Mouse (Mus musculus) hindbrain, embryonic 11.5 days (tissue): ENCODE data around the gene Cdadc1. TPM values are rescaled to one million over a fixed set of nuclear protein-coding genes. Genes with fewer than 3 reads are reported as not detected.

Experiments
- ATAC-seq: fragments of 200-750 bp; cut with Nextera tagmentation; 2 replicates; pipeline ENCODE4 v1.8.0; 2017; ENCODE audit warnings: mild to moderate bottlenecking, moderate TSS enrichment, moderate library complexity; ENCODE audit not compliant: low FRiP score
- DNase-seq: peaks from one replicate; pipeline ENCODE4 v3.0.0-alpha.2; 2015; ENCODE audit warnings: low spot score
- H3K27ac ChIP-seq: fragments of 300-500 bp; sonication (generic); 2 replicates; pipeline ENCODE4 v1.5.1; 2014; ENCODE audit warnings: mild to moderate bottlenecking, low read depth, low read length
- H3K27me3 ChIP-seq: fragments of 300-500 bp; sonication (generic); 2 replicates; pipeline ENCODE4 v1.6.1; 2014; ENCODE audit warnings: mild to moderate bottlenecking, low read length, moderate library complexity, mixed read lengths; ENCODE audit not compliant: control insufficient read depth, insufficient read depth
- H3K36me3 ChIP-seq: fragments of 300-500 bp; sonication (generic); 2 replicates; pipeline ENCODE4 v1.6.1; 2014; ENCODE audit warnings: mild to moderate bottlenecking, low read length, moderate library complexity, mixed read lengths; ENCODE audit not compliant: control insufficient read depth, insufficient read depth
- H3K4me1 ChIP-seq: fragments of 300-500 bp; sonication (generic); replicated peaks from 2 replicates; pipeline ENCODE4 v1.6.1; 2014; ENCODE audit warnings: low read length, mixed read lengths; ENCODE audit not compliant: control insufficient read depth, insufficient read depth
- H3K4me2 ChIP-seq: fragments of 300-500 bp; sonication (generic); replicated peaks from 2 replicates; pipeline ENCODE4 v1.6.1; 2014; ENCODE audit warnings: mild to moderate bottlenecking, low read depth, low read length
- H3K4me3 ChIP-seq: fragments of 300-500 bp; sonication (generic); 2 replicates; pipeline ENCODE4 v1.5.1; 2014; ENCODE audit warnings: low read depth, low read length
- H3K9ac ChIP-seq: fragments of 300-500 bp; sonication (generic); 2 replicates; pipeline ENCODE4 v1.6.1; 2014; ENCODE audit warnings: low read depth, low read length
- H3K9me3 ChIP-seq: fragments of 300-500 bp; sonication (generic); 2 replicates; pipeline ENCODE4 v1.6.1; 2016; ENCODE audit warnings: low read length; ENCODE audit not compliant: control insufficient read depth
- WGBS: fragments of 180-500 bp; shearing (Covaris S2); extraction: QIAGEN DNeasy Blood & Tissue Kit; methylation state at CpG from one replicate; pipeline ENCODE4 v1.1.7; 2014; 5-methylcytosine and 5-hydroxymethylcytosine counted together
- polyA plus RNA-seq: library from polyadenylated mRNA; unstranded; fragments of >200 nt; fragmentation: Nextera tagmentation; extraction: Ambion mirVana; gene quantifications from 2 replicates; pipeline ENCODE4 v1.2.1, GENCODE M21; 2014

The Cdadc1 gene
- polyA plus RNA-seq, 1 experiment from 2014 or later = 33.3 TPM

- H3K27ac ChIP-seq = no peak overlapping the region
- 5% methylated on average over 8 of the region's 8 CpGs for WGBS
Observed at GRCm38 (mm10) chr14:59598260-59598627, 485 bp upstream of the Cdadc1 start.

DNA sequence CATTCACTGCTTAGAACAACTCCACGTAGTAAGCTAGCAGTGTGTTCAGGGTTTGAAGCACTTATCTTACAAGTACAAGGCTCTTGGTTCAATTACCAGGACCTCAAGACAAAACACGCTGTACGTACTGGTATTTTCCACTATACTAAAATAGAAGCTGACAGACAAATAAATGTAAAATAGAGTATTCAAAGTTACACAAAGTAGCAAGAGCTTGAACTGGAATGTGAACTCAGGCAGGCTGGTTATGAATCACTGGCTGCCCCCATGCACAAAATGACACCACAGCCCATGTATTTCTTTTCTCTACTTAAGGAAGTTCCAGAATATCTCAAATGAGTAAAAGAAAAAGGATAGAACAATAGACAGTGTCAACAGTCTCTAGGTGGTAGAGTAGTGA, 2.8 kb downstream of the Cdadc1 start:
- ATAC-seq = no peak
- DNase-seq = no peak
- H3K4me3 ChIP-seq = no peak overlapping the region
- H3K4me1 ChIP-seq = 0 out of 2 replicates have a peak, but pooled peaks cover 2% of the 10 kb centered on the region
- WGBS = 96% methylated on average over 3 of the region's 3 CpGs
- no peaks in the 10 kb centered on the region for H3K27me3 ChIP-seq
- no peak overlapping the region for H3K9ac ChIP-seq
- H3K27ac ChIP-seq = no peak overlapping the region
- no peaks in the 10 kb centered on the region for H3K9me3 ChIP-seq
- H3K4me2 ChIP-seq = no peak overlapping the region
- no peaks in the 10 kb centered on the region for H3K36me3 ChIP-seq

More at GRCm38 (mm10) chr14:59598260-59598627, 485 bp upstream of the Cdadc1 start:
- Histone ChIP-seq H3K9me3 (no peaks in the 10 kb centered on the region), H3K4me1 (0 out of 2 replicates have a peak, but pooled peaks cover 2% of the 10 kb centered on the region), H3K9ac (peak overlapping the region; percentile 76), H3K36me3 (no peaks in the 10 kb centered on the region), H3K4me3 (peak overlapping the region; percentile 89), H3K27me3 (no peaks in the 10 kb centered on the region), H3K4me2 (peak overlapping the region; percentile 37)
- DNase-seq (no peak), ATAC-seq (peak; percentile 67)

DNA sequence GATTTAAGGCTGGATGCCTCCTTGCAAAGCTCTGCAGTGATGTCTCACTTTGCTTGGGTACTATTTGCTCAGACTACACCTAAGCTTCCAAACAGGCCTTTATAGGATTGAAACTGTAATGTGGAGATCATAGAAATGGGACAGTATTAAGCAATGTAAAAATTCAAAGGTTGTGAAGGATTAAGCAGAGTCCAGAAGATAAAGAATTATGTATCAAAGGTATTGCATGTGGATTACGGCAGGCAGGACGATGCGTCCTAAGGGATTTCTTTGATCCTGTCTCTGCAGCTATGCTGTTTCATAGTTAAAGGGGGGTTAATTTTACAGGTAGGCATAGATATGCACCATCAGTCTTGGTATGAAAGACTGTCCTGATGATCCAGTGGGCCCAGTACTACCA, 5.2 kb downstream of the Cdadc1 start:
- no peak for ATAC-seq
- DNase-seq = no peak
- Histone ChIP-seq H3K4me1 (0 out of 2 replicates have a peak, but pooled peaks cover 2% of the 10 kb centered on the region), H3K36me3 (0 out of 2 replicates have a peak, but pooled peaks cover 5% of the 10 kb centered on the region), H3K4me3 (no peak overlapping the region), H3K27ac (no peak overlapping the region), H3K27me3 (no peaks in the 10 kb centered on the region), H3K4me2 (no peak overlapping the region), H3K9me3 (no peaks in the 10 kb centered on the region), H3K9ac (no peak overlapping the region)
- WGBS = 97% methylated on average over 3 of the region's 3 CpGs

GRCm38 (mm10) chr14:59591901-59592300, 5.9 kb downstream of the Cdadc1 start:
- DNase-seq (no peak), ATAC-seq (no peak)
- Histone ChIP-seq H3K27me3 (no peaks in the 10 kb centered on the region), H3K27ac (no peak overlapping the region), H3K9ac (no peak overlapping the region), H3K36me3 (0 out of 2 replicates have a peak, but pooled peaks cover 5% of the 10 kb centered on the region), H3K9me3 (no peaks in the 10 kb centered on the region), H3K4me1 (no peaks in the 10 kb centered on the region), H3K4me3 (no peak overlapping the region), H3K4me2 (no peak overlapping the region)
- 66% methylated on average over 8 of the region's 8 CpGs for WGBS

DNA sequence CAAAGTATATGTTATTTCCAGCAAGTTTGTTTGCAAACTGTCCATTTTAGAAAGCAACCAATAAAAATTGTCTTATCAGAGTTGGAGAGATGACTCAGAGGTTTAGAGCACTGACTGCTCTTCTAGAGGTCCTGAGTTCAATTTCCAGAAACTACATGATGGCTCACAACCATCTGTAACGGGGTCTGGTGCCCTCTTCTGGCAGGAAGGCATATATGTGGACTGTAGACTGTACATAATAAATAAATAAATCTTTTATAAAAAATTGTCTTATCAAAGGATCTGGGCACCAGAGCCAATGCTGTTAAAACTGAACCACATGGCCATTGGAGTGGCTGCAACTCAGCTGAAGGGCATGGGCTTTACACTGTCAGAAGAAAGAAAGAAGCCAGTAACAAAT, 7.1 kb downstream of the Cdadc1 start:
- Histone ChIP-seq H3K4me1 (no peaks in the 10 kb centered on the region), H3K9me3 (no peaks in the 10 kb centered on the region), H3K27ac (no peak overlapping the region), H3K27me3 (no peaks in the 10 kb centered on the region), H3K9ac (no peak overlapping the region), H3K4me2 (no peak overlapping the region), H3K36me3 (peaks cover 5% of the 10 kb centered on the region; the same call in 1 of the 2 replicates), H3K4me3 (no peak overlapping the region)
- ATAC-seq (no peak), DNase-seq (no peak)
- WGBS = 74% methylated on average over 1 of the region's 1 CpGs

GRCm38 (mm10) chr14:59576385-59576784, 21.4 kb downstream of the Cdadc1 start:
- Histone ChIP-seq H3K9ac (no peak overlapping the region), H3K4me1 (no peaks in the 10 kb centered on the region), H3K27ac (no peak overlapping the region), H3K4me3 (no peak overlapping the region), H3K9me3 (no peaks in the 10 kb centered on the region), H3K27me3 (no peaks in the 10 kb centered on the region), H3K4me2 (no peak overlapping the region), H3K36me3 (no peaks in the 10 kb centered on the region)
- WGBS = 94% methylated on average over 5 of the region's 5 CpGs
- DNase-seq (no peak), ATAC-seq (no peak)

DNA sequence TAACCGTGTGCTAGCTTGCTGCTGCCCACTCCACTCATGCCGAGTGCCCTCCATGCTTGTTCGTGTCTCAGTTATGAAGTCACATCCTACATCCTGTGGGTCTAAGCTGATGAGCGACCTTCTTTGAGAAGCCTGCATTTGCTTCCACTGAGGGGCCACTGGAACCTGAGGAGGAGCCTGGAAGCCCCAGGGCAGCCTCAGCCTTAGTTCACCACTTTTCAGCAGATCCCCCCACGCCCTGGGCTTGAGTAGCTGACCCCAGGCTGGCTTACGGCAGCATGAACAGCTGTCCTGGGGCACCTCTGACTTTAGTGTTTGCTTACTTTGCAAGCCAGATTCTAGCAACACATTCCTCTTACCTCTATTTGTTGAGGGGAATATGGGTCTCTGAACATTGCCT, 31.0 kb downstream of the Cdadc1 start:
- no peak overlapping the region for H3K4me2 ChIP-seq
- H3K4me3 ChIP-seq = no peak overlapping the region
- no peaks in the 10 kb centered on the region for H3K27me3 ChIP-seq
- H3K36me3 ChIP-seq = no peaks in the 10 kb centered on the region
- no peaks in the 10 kb centered on the region for H3K4me1 ChIP-seq
- H3K9ac ChIP-seq = no peak overlapping the region
- H3K9me3 ChIP-seq = no peaks in the 10 kb centered on the region
- no peak for ATAC-seq
- DNase-seq = no peak
- WGBS = 93% methylated on average over 6 of the region's 6 CpGs
- H3K27ac ChIP-seq = no peak overlapping the region

DNA sequence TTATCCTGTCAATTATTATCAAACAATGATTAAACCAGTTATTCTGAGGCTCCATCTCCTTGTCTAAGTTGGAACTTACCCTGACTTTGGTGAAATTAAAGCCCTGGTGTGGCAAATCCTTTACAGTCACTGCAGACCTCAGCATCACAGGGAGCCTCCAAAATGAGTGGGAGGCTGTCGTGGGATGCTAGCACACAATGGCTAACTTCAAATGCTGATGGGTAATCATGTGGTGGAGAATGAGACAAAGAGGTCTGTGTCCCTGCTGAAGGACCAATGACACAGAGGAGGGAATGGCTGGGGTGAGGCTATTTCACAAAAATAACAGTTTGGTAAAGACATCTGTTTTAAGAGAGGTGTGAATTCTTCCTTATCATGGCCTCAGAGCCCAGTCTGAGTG, 39.9 kb downstream of the Cdadc1 start:
- no peaks in the 10 kb centered on the region for H3K27me3 ChIP-seq
- 30% methylated on average over 1 of the region's 1 CpGs for WGBS
- H3K4me3 ChIP-seq = no peak overlapping the region
- no peak for ATAC-seq
- H3K27ac ChIP-seq = no peak overlapping the region
- H3K9ac ChIP-seq = no peak overlapping the region
- H3K36me3 ChIP-seq = no peaks in the 10 kb centered on the region
- no peaks in the 10 kb centered on the region for H3K4me1 ChIP-seq
- DNase-seq = no peak
- no peak overlapping the region for H3K4me2 ChIP-seq
- H3K9me3 ChIP-seq = no peaks in the 10 kb centered on the region

DNA sequence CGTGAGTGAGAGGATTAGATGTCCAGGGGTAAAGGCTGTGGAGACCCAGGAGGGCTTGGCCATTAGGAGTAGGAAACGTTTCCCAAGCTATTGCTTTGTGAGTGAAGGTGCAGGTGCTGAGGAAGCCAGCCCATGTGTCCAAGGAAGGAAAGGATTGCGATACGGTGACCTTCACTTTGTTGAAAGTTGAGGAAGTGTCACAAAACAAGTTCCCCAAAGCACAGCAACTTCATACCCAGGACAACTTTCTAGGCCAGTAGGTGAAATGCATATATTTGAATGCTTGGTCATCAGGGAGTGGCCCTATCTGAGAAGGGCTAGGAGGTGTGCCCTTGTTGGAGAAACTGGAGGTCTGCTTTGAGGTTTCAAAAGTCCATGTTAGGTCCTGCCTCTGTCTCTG, 40.7 kb downstream of the Cdadc1 start:
- ATAC-seq = no peak
- H3K4me2 ChIP-seq = no peak overlapping the region
- H3K4me1 ChIP-seq = no peaks in the 10 kb centered on the region
- no peak overlapping the region for H3K9ac ChIP-seq
- H3K36me3 ChIP-seq = no peaks in the 10 kb centered on the region
- no peak overlapping the region for H3K27ac ChIP-seq
- no peaks in the 10 kb centered on the region for H3K27me3 ChIP-seq
- H3K9me3 ChIP-seq = no peaks in the 10 kb centered on the region
- no peak overlapping the region for H3K4me3 ChIP-seq
- WGBS = 74% methylated on average over 4 of the region's 4 CpGs
- DNase-seq = no peak
